Mouse (Mus musculus) C2C12 (cell line): ENCODE measurements around the gene Slk. TPM values are rescaled to one million over a fixed set of nuclear protein-coding genes. Genes with fewer than 3 reads are reported as not detected.
"Not testable (repeated sequence)": the region's sequence is repeated elsewhere in the genome, so short reads cannot be mapped to it uniquely, and the experiment has no call there.

Experiments
- H3K27me3 ChIP-seq: one replicate; pipeline ENCODE4 v1.6.1; 2011; ENCODE audit not compliant: control insufficient read depth, insufficient read depth, insufficient read length
- H3K36me3 ChIP-seq: one replicate; pipeline ENCODE4 v1.6.1; 2011; ENCODE audit not compliant: control insufficient read depth, insufficient read depth
- H3K4me3 ChIP-seq: one replicate; pipeline ENCODE4 v1.5.1; 2011; ENCODE audit warnings: mild to moderate bottlenecking, control low read depth; ENCODE audit not compliant: poor library complexity, insufficient read depth, severe bottlenecking
- H3K79me2 ChIP-seq: one replicate; pipeline ENCODE4 v1.6.1; 2011; ENCODE audit not compliant: control insufficient read depth, insufficient read depth
- H3K79me3 ChIP-seq: one replicate; pipeline ENCODE4 v1.6.1; 2011; ENCODE audit warnings: low read depth, control low read depth
- H3ac ChIP-seq: one replicate; pipeline ENCODE3; 2011; ENCODE audit warnings: low read depth; ENCODE audit not compliant: control insufficient read depth, insufficient read length
- CEBPB ChIP-seq: IDR thresholded peaks from one replicate; pipeline ENCODE4 v1.6.1; 2011; ENCODE audit warnings: low read depth, mild to moderate bottlenecking, control low read depth, moderate library complexity
- CTCF ChIP-seq: IDR thresholded peaks from one replicate; pipeline ENCODE4 v1.5.1; 2011; ENCODE audit not compliant: control insufficient read depth, insufficient read depth, insufficient read length
- FOSL1 ChIP-seq: IDR thresholded peaks from one replicate; pipeline ENCODE4 v1.8.0; 2011; ENCODE audit warnings: mild to moderate bottlenecking, low read length; ENCODE audit not compliant: poor library complexity, insufficient read depth, severe bottlenecking
- MAX ChIP-seq: IDR thresholded peaks from one replicate; pipeline ENCODE4 v1.6.1; 2011; ENCODE audit warnings: mild to moderate bottlenecking, control low read depth
- MYOD1 ChIP-seq: IDR thresholded peaks from one replicate; pipeline ENCODE4 v1.6.1; 2011; ENCODE audit warnings: low read depth; ENCODE audit not compliant: control insufficient read depth, insufficient read length
- MYOG ChIP-seq: IDR thresholded peaks from one replicate; pipeline ENCODE4 v1.6.1; 2011; ENCODE audit not compliant: control insufficient read depth, insufficient read length; ENCODE audit errors: extremely low read depth
- USF1 ChIP-seq: IDR thresholded peaks from one replicate; pipeline ENCODE4 v1.6.1; 2011; ENCODE audit warnings: low read depth, mild to moderate bottlenecking, control low read depth, moderate library complexity
- polyA plus RNA-seq: library from polyadenylated mRNA; unstranded; fragments of >200 nt; fragmentation: generic; extraction: Trizol; gene quantifications from one replicate; pipeline ENCODE4 v1.2.1, GENCODE M21; 2012; ENCODE audit warnings: missing spikeins

The Slk gene
- polyA plus RNA-seq, 1 experiment, result 10.7 TPM

DNA sequence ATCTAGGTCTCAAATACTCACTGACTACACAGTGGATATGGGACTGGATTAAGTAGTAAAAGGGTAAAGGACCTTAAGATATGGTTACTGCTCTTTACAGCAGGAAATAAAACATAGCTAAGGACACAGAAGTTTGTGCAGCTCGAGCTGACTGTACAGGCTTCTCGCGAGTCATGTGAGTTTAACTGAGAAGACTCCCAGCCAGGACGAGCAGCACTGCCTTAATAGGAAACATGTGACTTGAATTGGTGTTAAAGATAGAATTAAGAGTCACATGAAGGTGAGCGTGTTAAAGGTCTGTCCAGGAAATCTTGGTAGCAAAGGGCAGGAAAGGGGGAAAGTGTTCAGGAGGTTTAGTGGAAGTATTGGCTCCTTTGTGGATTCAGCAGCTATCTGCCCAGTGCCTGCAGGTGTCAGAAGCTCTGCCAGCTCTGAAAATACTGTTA lies 17.5 kb upstream of the Slk start:
- Histone ChIP-seq H3K36me3 (no peaks in the 10 kb centered on the region), H3ac (no peak overlapping the region), H3K4me3 (no peak overlapping the region), H3K79me3 (no peaks in the 10 kb centered on the region), H3K79me2 (no peaks in the 10 kb centered on the region), H3K27me3 (no peaks in the 10 kb centered on the region)
- no peak for TF ChIP-seq CEBPB
- TF ChIP-seq MYOD1, result no peak
- TF ChIP-seq CTCF, result no peak
- TF ChIP-seq FOSL1, result no peak
- no peak for TF ChIP-seq USF1
- no peak for TF ChIP-seq MYOG

DNA sequence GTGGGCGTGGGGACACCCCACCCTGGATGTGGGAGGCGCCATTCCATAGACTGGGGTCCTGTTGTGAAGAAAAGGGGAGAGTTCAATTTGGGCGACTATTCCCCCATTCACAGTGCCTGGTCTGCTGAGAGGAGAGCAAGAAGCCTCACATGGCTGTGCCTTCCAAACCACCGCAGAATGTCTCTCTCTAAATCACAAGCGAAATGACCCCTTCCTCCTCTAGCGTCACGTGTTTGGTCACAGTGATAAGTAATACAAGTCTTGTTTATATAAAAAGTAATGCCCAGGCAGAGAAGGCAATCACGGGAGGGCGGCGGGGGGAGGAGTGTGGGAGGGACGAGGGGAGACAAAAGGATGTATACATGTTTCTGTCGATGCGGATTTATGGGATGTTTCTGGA lies 15.8 kb upstream of the Slk start:
- Histone ChIP-seq H3K36me3 (no peaks in the 10 kb centered on the region), H3K79me3 (no peaks in the 10 kb centered on the region), H3ac (no peak overlapping the region), H3K4me3 (no peak overlapping the region), H3K27me3 (no peaks in the 10 kb centered on the region), H3K79me2 (no peaks in the 10 kb centered on the region)
- TF ChIP-seq USF1, result no peak
- TF ChIP-seq FOSL1, result no peak
- no peak for TF ChIP-seq MYOG
- no peak for TF ChIP-seq MAX
- TF ChIP-seq CTCF, result no peak
- TF ChIP-seq MYOD1, result no peak
- no peak for TF ChIP-seq CEBPB

DNA sequence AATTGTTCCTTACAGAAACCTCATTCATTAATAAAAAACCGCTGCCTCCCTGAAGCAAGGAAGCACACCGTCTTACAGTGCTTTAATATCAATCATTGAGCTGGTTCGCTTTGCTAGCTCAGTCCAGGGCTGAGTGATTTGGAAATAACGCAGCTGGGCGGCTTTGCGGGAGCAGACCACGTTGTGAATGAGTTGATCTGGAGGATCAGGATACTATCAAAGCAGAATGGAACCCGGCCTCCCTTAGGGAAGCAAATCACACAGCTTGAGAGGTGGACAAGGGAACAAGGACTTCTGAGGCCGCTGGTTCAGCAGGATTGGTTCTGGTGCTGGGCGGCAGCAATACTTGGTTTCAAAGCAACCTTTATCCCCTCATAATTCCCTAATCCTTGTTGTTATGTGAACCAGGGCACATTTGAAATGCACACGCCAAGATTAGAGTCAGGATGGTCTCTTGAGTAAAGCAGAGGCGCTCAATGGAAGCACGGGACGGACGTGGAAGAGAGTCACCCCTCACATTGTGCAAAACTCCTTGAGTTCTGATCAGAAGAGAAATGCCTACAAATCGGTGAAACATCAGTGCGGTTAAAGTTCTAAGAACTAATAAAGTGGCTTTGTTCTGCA lies 14.3 kb upstream of the Slk start:
- H3K79me3 ChIP-seq, result no peaks in the 10 kb centered on the region
- H3K79me2 ChIP-seq, result no peaks in the 10 kb centered on the region
- peak overlapping the region; percentile 12 for H3ac ChIP-seq
- no peaks in the 10 kb centered on the region for H3K36me3 ChIP-seq
- TF ChIP-seq CEBPB, result no peak
- no peak for TF ChIP-seq CTCF
- no peak for TF ChIP-seq MAX
- no peak for TF ChIP-seq FOSL1
- no peak for TF ChIP-seq MYOD1
- TF ChIP-seq USF1, result no peak
- no peak for TF ChIP-seq MYOG
- H3K4me3 ChIP-seq, result no peak overlapping the region
- no peaks in the 10 kb centered on the region for H3K27me3 ChIP-seq

DNA sequence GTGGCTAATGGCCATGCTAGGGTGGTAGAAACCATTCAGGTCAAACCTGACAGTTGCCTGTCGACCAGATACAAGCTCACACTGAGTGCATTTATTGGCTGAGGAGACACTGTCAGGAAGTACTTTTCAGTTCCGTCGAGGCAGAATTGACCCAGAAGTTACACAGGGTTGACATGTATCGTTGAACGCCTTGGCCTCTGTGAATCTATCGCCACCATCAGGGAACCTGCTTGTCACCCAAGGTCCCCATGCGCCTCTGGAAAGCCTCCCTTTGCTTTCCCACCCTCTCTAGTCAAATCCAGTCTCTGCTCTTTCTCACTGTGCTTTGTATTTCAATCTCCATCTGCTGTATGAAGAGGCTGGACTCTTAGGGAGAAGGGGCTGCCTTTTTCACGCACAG lies 13.5 kb upstream of the Slk start:
- Histone ChIP-seq H3K27me3 (no peaks in the 10 kb centered on the region), H3ac (no peak overlapping the region), H3K4me3 (no peak overlapping the region), H3K36me3 (no peaks in the 10 kb centered on the region), H3K79me2 (no peaks in the 10 kb centered on the region), H3K79me3 (no peaks in the 10 kb centered on the region)
- TF ChIP-seq CTCF (no peak), MAX (no peak), FOSL1 (no peak), MYOG (no peak), MYOD1 (no peak), CEBPB (no peak)

DNA sequence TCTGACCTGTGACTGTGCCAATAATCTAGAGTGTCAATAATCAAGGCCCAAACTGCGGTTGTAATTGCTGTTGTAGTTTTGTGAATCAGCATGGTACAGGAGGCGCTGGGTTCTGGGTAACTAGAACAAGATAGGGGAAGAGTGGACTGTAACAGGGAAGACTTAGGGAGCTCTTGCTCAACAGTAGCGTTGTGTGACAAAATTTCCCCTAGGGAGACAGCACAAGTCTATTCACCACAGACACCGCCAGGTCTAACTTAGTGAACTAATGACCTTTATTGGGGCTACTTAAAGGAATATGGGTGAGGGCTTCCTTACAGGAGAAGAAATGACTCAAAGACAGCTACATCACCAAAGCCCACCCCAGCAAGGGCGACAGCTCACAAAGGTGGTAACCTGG lies 9.4 kb upstream of the Slk start:
- H3K4me3 ChIP-seq, result no peak overlapping the region
- no peak overlapping the region for H3ac ChIP-seq
- no peaks in the 10 kb centered on the region for H3K36me3 ChIP-seq
- no peaks in the 10 kb centered on the region for H3K27me3 ChIP-seq
- H3K79me3 ChIP-seq, result no peaks in the 10 kb centered on the region
- TF ChIP-seq CEBPB (no peak), USF1 (no peak), MYOG (no peak), CTCF (no peak), MYOD1 (no peak), MAX (no peak), FOSL1 (no peak)
- no peaks in the 10 kb centered on the region for H3K79me2 ChIP-seq

DNA sequence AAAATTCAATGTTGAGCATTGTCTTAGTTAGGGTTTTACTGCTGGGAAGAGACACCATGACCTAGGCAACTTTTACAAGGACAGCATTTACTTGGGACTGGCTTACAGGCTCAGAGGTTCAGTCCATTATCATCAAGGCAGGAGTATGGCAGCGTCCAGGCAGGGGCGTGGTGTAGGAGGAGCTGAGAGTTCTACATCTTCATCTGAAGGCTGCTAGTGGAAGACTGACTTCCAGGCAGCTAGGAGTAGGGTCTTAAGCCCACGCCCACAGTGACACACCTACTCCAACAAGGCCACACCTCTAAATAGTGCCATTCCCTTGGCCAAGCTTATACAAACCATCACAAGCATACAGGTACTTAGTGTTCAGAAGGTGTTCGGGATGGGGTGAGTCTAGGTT lies 7.5 kb upstream of the Slk start:
- H3K79me3 ChIP-seq, H3K27me3 ChIP-seq, H3ac ChIP-seq, H3K36me3 ChIP-seq, H3K79me2 ChIP-seq, H3K4me3 ChIP-seq: not testable (repeated sequence)

DNA sequence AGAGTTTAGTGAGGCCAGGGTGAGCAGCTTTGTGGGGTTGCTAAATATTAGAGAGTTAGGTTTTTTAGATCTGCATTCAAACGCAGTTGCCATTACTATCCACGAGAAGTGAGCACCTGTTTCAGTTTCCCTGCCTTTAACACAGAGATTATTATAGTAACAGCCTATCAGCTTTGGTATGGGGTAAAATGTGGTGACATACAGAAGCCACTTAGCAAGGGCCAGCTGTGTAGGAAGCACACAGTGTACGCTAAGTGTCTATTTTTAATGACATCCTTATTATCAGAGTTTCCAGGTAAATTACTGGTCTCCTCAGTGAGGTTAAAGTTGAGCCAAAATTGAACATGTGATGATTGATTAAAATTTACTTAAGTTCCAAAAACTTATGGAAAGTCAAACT lies 5.8 kb upstream of the Slk start:
- Histone ChIP-seq H3ac (no peak overlapping the region), H3K79me2 (no peaks in the 10 kb centered on the region)

More for the DNA sequence above, 5.8 kb upstream of the Slk start:
- Histone ChIP-seq H3K79me3 (no peaks in the 10 kb centered on the region), H3K27me3 (no peaks in the 10 kb centered on the region), H3K36me3 (no peaks in the 10 kb centered on the region), H3K4me3 (no peak overlapping the region)
- no peak for TF ChIP-seq FOSL1
- no peak for TF ChIP-seq MAX
- no peak for TF ChIP-seq MYOG
- no peak for TF ChIP-seq MYOD1
- no peak for TF ChIP-seq CEBPB
- no peak for TF ChIP-seq CTCF
- TF ChIP-seq USF1, result no peak
